In the genomic region with DNA sequence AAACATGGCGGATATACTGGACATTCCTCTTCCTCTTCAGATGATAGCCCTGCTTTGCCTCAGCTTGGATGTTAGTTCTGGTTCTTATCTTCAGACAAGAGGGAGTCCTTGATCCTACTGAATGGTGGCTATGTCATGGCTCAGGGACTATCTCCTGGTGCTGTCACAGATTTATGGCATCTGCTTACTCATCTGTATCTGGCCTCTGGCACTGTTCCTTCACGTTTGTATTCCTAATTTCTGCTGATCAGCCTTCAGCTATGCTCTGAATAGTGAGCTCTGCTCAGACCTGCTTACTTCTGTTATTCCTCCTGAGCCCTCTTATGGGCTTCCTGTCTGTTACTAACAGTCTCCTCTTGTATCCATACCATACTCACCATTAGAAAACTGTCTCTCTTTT, we compare ENCODE assay signal across 22 mouse cellular contexts. TPM values are rescaled to one million over a fixed set of nuclear protein-coding genes. Genes with fewer than 3 reads are reported as not detected.
DNase-seq lines count a peak whose midpoint lies in the region; ATAC-seq lines count a peak whose summit lies in the region.
"Had no signal": no experiment of that assay in that cellular context is flagged by ENCODE, and none has a peak within 500 bp of the region (broad histone marks: within the 10 kb centered on the region; RNA-seq: fewer than 3 reads in every experiment).

No protein-coding gene starts in this region.

- DNase-seq in heart, adult 11 months = peak; percentile 62
- DNase-seq in heart, postnatal 10 days = no peak
- peak; percentile 59 for DNase-seq in adrenal gland, adult 8-10 months
- peak; percentile 46 for DNase-seq in adrenal gland, postnatal 10 days
- no peak for DNase-seq in left cerebral cortex, postnatal 36 days (ENCODE audit: low spot score in 2 of 2)
- DNase-seq: cerebellum, adult 11 months; cerebellum, adult 2 months; cerebellum, adult 9-11 months; cerebellum, postnatal 25 days; forebrain, postnatal 0 days; gastrocnemius, adult 2 months; gastrocnemius, postnatal 14 days; heart, adult 18-20 months; heart, postnatal 14 days; heart, postnatal 4 days had no signal

- no peak for ATAC-seq in cerebellum, adult (ENCODE audit: insufficient number of reproducible peaks, low FRiP score, low TSS enrichment)
- ATAC-seq: CD4-positive, CD25-positive, alpha-beta regulatory T cell, adult 4 months; forebrain, embryonic 14.5 days; forebrain, postnatal 0 days; hindbrain, postnatal 0 days; inflammation-experienced regulatory T-cells, adult 6 months; intestine, embryonic 16.5 days had no signal

- intact Hi-C loops in heart, postnatal 10 days (cut with DNase I) = no loop called here
- intact Hi-C loops in left cerebral cortex, postnatal 36 days (cut with DNase I) = no loop called here

RNA-seq across cellular contexts. Expression of a gene that starts 7.6 kb away (rescaled TPM):
- 1 to 10 TPM; 1.3 to 1.4 TPM for total RNA-seq in heart, postnatal 10 days (2021)
- 1 to 10 TPM; 1.5 to 3.8 (median 2.7) TPM for total RNA-seq in adrenal gland, adult 8-10 months (2022)
- 1 to 10 TPM; 1.8 to 2.8 TPM for total RNA-seq in adrenal gland, postnatal 10 days (2021)
- total RNA-seq in left cerebral cortex, postnatal 36 days (2021) = 10 to 100 TPM; 43.7 to 53.1 TPM
- total RNA-seq: MEL had no signal

Comparison
In these comparisons a context has a peak if more than half of its experiments do, and no peak if none do; other contexts are left out.
1. DNase-seq: peak in heart, adult 11 months (single experiment), adrenal gland, adult 8-10 months (single experiment) and adrenal gland, postnatal 10 days (single experiment); none in heart, postnatal 10 days (0 of 2) and left cerebral cortex, postnatal 36 days (0 of 2).
2. RNA of a gene that starts 7.6 kb away (total RNA-seq): 43.7 to 53.1 TPM in left cerebral cortex, postnatal 36 days; 1.5 to 3.8 TPM in adrenal gland, adult 8-10 months, 1.8 to 2.8 TPM in adrenal gland, postnatal 10 days and 1.3 to 1.4 TPM in heart, postnatal 10 days; every median in the first group is over 4 times any median in the second.